8 mouse cellular contexts compared by ENCODE assay signal in the genomic region with DNA sequence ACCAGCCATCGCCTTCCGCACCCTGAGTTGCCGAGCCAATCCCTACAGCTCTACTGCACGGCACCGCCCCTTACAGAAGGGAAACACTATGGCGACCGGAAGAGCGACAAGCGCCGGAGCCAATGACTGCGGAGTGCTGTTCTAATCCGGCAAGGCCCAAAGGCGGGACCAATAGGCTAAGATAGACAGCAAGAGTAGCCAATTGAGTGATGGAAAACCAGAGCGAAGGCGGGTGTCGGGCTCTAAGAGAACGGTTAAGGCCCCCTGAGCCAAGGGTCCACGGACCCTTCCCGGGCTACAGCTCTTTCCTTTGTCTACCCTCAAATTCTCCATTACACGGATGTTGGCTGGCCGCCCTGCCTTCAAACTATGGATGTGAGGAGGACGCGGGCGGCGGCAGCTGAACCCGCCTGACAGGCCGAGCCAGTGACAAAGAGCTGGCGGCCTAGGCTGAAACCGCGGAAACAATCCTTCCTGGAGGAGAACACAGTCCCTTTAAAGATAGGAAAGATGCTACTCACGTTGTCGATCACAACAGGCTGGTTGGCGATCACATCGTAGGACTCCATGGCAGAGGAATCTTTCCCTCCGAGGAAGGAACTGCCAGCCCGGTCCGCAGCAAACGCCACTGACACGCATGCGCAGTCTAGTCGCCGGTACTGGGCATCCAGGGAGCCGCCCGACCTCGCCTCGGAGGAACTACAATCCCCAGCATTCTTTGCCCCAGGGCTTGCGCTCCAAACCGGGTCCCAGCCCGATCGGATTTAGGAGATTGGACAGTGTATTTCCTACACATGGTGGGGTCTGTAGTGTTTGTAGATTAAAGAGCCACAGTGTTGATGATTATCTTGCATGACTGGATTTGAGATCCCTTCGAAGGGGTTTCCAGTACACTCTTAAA. TPM values are rescaled to one million over a fixed set of nuclear protein-coding genes. Genes with fewer than 3 reads are reported as not detected.
DNase-seq lines count a peak whose midpoint lies in the region; ATAC-seq and TF ChIP-seq lines count a peak whose summit lies in the region.

A gene (minus strand): TSS at position 640 of the 901 bp plus-strand sequence.

- peak within 1 kb of the TSS; percentile 92 for H3K27ac ChIP-seq in forebrain, embryonic 10.5 days
- H3K27ac ChIP-seq in heart, embryonic 15.5 days: peak within 1 kb of the TSS; percentile 72
- H3K27ac ChIP-seq in liver, embryonic 14.5 days: peak within 1 kb of the TSS; percentile 68
- H3K27ac ChIP-seq in neural tube, embryonic 11.5 days (ENCODE audit: low read depth, low read length): peak within 1 kb of the TSS; percentile 68; the same call in 1 of the 2 replicates
- H3K27ac ChIP-seq in stomach, postnatal 0 days (replicated peaks): peak within 1 kb of the TSS; percentile 81

- H3K9ac ChIP-seq in heart, embryonic 15.5 days: peak within 1 kb of the TSS; percentile 75
- peak within 1 kb of the TSS; percentile 82 for H3K9ac ChIP-seq in liver, embryonic 14.5 days (replicated peaks)
- H3K9ac ChIP-seq in neural tube, embryonic 11.5 days (ENCODE audit: low read length): peak within 1 kb of the TSS; percentile 86
- peak within 1 kb of the TSS; percentile 86 for H3K9ac ChIP-seq in stomach, postnatal 0 days (ENCODE audit: low read length)

- peak; percentile 100 for DNase-seq in c-Kit-negative CD71-positive TER-119-positive erythroid progenitor cells, embryonic 14.5 days (ENCODE audit: low read depth, low spot score)
- peak; percentile 96 for DNase-seq in forebrain, embryonic 10.5 days (ENCODE audit: extremely low spot score, low spot score)
- peak; percentile 98 to 99 for DNase-seq in kidney, postnatal 25 days
- DNase-seq in liver, embryonic 14.5 days (ENCODE audit: low read depth in 3 of 3, low spot score in 3 of 3): peak; percentile 99 to 100 (median 99)
- DNase-seq in neural tube, embryonic 11.5 days (ENCODE audit: low spot score): peak; percentile 99
- DNase-seq in stomach, postnatal 0 days (ENCODE audit: low spot score): peak; percentile 96

- ATAC-seq in CD4-positive, CD25-positive, alpha-beta regulatory T cell, adult 4 months: peak; percentile 89
- ATAC-seq in heart, embryonic 15.5 days (replicated peaks; ENCODE audit: insufficient number of reproducible peaks, insufficient read depth, low FRiP score, low read depth): peak; percentile 92
- peak; percentile 91 for ATAC-seq in liver, embryonic 14.5 days (ENCODE audit: insufficient read depth)
- ATAC-seq in neural tube, embryonic 11.5 days (ENCODE audit: insufficient read depth, low FRiP score, low TSS enrichment): peak; percentile 94
- peak; percentile 96 for ATAC-seq in stomach, postnatal 0 days (ENCODE audit: low FRiP score, low TSS enrichment)

- WGBS in forebrain, embryonic 10.5 days: under 1% methylated on average over 51 of the region's 51 CpGs
- under 1% methylated on average over 51 of the region's 51 CpGs for WGBS in heart, embryonic 15.5 days
- WGBS in liver, embryonic 14.5 days (ENCODE audit: insufficient replicate concordance): under 1% methylated on average over 51 of the region's 51 CpGs
- under 1% methylated on average over 51 of the region's 51 CpGs for WGBS in neural tube, embryonic 11.5 days
- WGBS in stomach, postnatal 0 days: under 1% methylated on average over 51 of the region's 51 CpGs

- peaks cover 48% of the 10 kb centered on the region for H3K4me1 ChIP-seq in forebrain, embryonic 10.5 days
- peaks cover 51% of the 10 kb centered on the region for H3K4me1 ChIP-seq in heart, embryonic 15.5 days (replicated peaks)
- H3K4me1 ChIP-seq in liver, embryonic 14.5 days (replicated peaks; ENCODE audit: control insufficient read depth in 2 of 2, insufficient read depth in 2 of 2, low read length in 1 of 2): peaks cover 11 to 21% of the 10 kb centered on the region in 2 experiments
- peaks cover 18% of the 10 kb centered on the region for H3K4me1 ChIP-seq in neural tube, embryonic 11.5 days (ENCODE audit: control insufficient read depth, insufficient read depth, low read length)
- peaks cover 7% of the 10 kb centered on the region; the same call in 1 of the 2 replicates for H3K4me1 ChIP-seq in stomach, postnatal 0 days (replicated peaks; ENCODE audit: control insufficient read depth, insufficient read depth)

- H3K4me2 ChIP-seq in heart, embryonic 15.5 days: peak within 1 kb of the TSS; percentile 71
- peak within 1 kb of the TSS; percentile 98 for H3K4me2 ChIP-seq in liver, embryonic 14.5 days (ENCODE audit: low read depth)
- peak within 1 kb of the TSS; percentile 86 for H3K4me2 ChIP-seq in neural tube, embryonic 11.5 days (ENCODE audit: low read depth)
- peak within 1 kb of the TSS; percentile 84 for H3K4me2 ChIP-seq in stomach, postnatal 0 days (replicated peaks; ENCODE audit: low read depth)

- TF ChIP-seq CTCF in liver, embryonic 14.5 days (IDR thresholded peaks at IDR 0.05; ENCODE audit: low read depth): 0 out of 2 replicates have a peak, but pooled peaks have one; percentile 5
- TF ChIP-seq CTCF in stomach, postnatal 0 days (IDR thresholded peaks at IDR 0.05; ENCODE audit: low read depth): no peak; the same call in 1 of the 2 replicates

- H3K27me3 ChIP-seq in forebrain, embryonic 10.5 days (ENCODE audit: poor library complexity, severe bottlenecking): no peaks in the 10 kb centered on the region
- no peaks in the 10 kb centered on the region for H3K27me3 ChIP-seq in heart, embryonic 15.5 days
- H3K27me3 ChIP-seq in liver, embryonic 14.5 days (ENCODE audit: control insufficient read depth, insufficient read depth, low read length): no peaks in the 10 kb centered on the region
- H3K27me3 ChIP-seq in neural tube, embryonic 11.5 days (ENCODE audit: control insufficient read depth, insufficient read depth, low read length): no peaks in the 10 kb centered on the region
- no peaks in the 10 kb centered on the region for H3K27me3 ChIP-seq in stomach, postnatal 0 days (ENCODE audit: control insufficient read depth, insufficient read depth, low read length)

- no peaks in the 10 kb centered on the region for H3K9me3 ChIP-seq in forebrain, embryonic 10.5 days
- no peaks in the 10 kb centered on the region for H3K9me3 ChIP-seq in heart, embryonic 15.5 days (replicated peaks)
- H3K9me3 ChIP-seq in liver, embryonic 14.5 days (ENCODE audit: control insufficient read depth, low read length): no peaks in the 10 kb centered on the region
- H3K9me3 ChIP-seq in neural tube, embryonic 11.5 days (ENCODE audit: control insufficient read depth, low read length): no peaks in the 10 kb centered on the region
- no peaks in the 10 kb centered on the region for H3K9me3 ChIP-seq in stomach, postnatal 0 days (ENCODE audit: control insufficient read depth, low read length)

- H3K36me3 ChIP-seq in forebrain, embryonic 10.5 days (replicated peaks): peaks cover 10% of the 10 kb centered on the region
- H3K36me3 ChIP-seq in heart, embryonic 15.5 days: no peaks in the 10 kb centered on the region
- no peaks in the 10 kb centered on the region for H3K36me3 ChIP-seq in liver, embryonic 14.5 days (replicated peaks; ENCODE audit: control insufficient read depth, insufficient read depth, low read depth)
- no peaks in the 10 kb centered on the region for H3K36me3 ChIP-seq in neural tube, embryonic 11.5 days (ENCODE audit: control insufficient read depth, insufficient read depth, low read length)
- no peaks in the 10 kb centered on the region for H3K36me3 ChIP-seq in stomach, postnatal 0 days (ENCODE audit: control insufficient read depth, insufficient read depth, low read length)

- TF ChIP-seq EP300 in liver, embryonic 14.5 days (IDR thresholded peaks at IDR 0.05; ENCODE audit: low read depth): no peak
- TF ChIP-seq EP300 in stomach, postnatal 0 days (optimal IDR thresholded peaks at IDR 0.05): no peak

- peak within 1 kb of the TSS; percentile 89 for H3K4me3 ChIP-seq in forebrain, embryonic 10.5 days
- peak within 1 kb of the TSS; percentile 85 for H3K4me3 ChIP-seq in heart, embryonic 15.5 days
- H3K4me3 ChIP-seq in liver, embryonic 14.5 days (ENCODE audit: insufficient read depth in 1 of 2, low read depth in 2 of 2, low read length in 2 of 2): peak within 1 kb of the TSS; percentile 83 to 90
- peak within 1 kb of the TSS; percentile 89 for H3K4me3 ChIP-seq in neural tube, embryonic 11.5 days (ENCODE audit: low read depth, low read length)
- peak within 1 kb of the TSS; percentile 87 for H3K4me3 ChIP-seq in stomach, postnatal 0 days (ENCODE audit: low read depth, low read length)

RNA-seq across cellular contexts. Expression of the gene that starts here (rescaled TPM):
- polyA plus RNA-seq in CD4-positive, CD25-positive, alpha-beta regulatory T cell, adult 4 months (2017; shearing (Covaris generic)): 100 to 1,000 TPM in 1 of 2 experiments, 10 to 100 TPM in 1; 92.4 to 111 TPM
- 172 and 185 TPM in 2 replicates for polyA plus RNA-seq in forebrain, embryonic 10.5 days (2016; fragmentation: Nextera tagmentation; extraction: Ambion mirVana)
- 103 and 122 TPM in 2 replicates for polyA plus RNA-seq in heart, embryonic 15.5 days (2015; fragmentation: Nextera tagmentation; extraction: Ambion mirVana)
- 23.5 and 28.1 TPM in 2 replicates for polyA plus RNA-seq in liver, embryonic 14.5 days (2012; rRNA removed)
- polyA plus RNA-seq in liver, embryonic 14.5 days (2014; fragmentation: Nextera tagmentation; extraction: Ambion mirVana): 47.0 and 51.4 TPM in 2 replicates
- polyA plus RNA-seq in neural tube, embryonic 11.5 days (2014; fragmentation: Nextera tagmentation; extraction: Ambion mirVana): 238 and 262 TPM in 2 replicates
- 90.1 and 94.7 TPM in 2 replicates for polyA plus RNA-seq in stomach, postnatal 0 days (2015; fragmentation: Nextera tagmentation; extraction: Ambion mirVana)

Comparison
In these comparisons a context has a peak if more than half of its experiments do, and no peak if none do; other contexts are left out.
1. Peak in every context shown above with its lines: DNase-seq, ATAC-seq, H3K4me3 ChIP-seq and H3K27ac ChIP-seq.